Mouse (Mus musculus): ENCODE results near the gene B3gnt9. TPM values are rescaled to one million over a fixed set of nuclear protein-coding genes. Genes with fewer than 3 reads are reported as not detected.

B3gnt9 gene
- total and polyA plus RNA-seq, 2 experiments from 2014 or later = 6.0 to 7.3 TPM

GRCm38 (mm10) chr8:105258911-105259720 lies 4.2 kb upstream of the B3gnt9 start:
- Histone ChIP-seq H3K36me3 (replicated peaks; ENCODE audit: control insufficient read depth, insufficient read depth, low read length) (no peaks in the 10 kb centered on the region; the same call in 1 of the 2 replicates), H3K4me1 (ENCODE audit: control insufficient read depth, insufficient read depth) (peaks cover 30% of the 10 kb centered on the region), H3K27me3 (ENCODE audit: control insufficient read depth, insufficient read depth, low read length) (peaks cover 15% of the 10 kb centered on the region; the same call in 1 of the 2 replicates), H3K4me3 (ENCODE audit: low read depth, low read length) (peak overlapping the region; percentile 31), H3K9me3 (replicated peaks; ENCODE audit: control insufficient read depth, low read length) (no peaks in the 10 kb centered on the region), H3K4me2 (ENCODE audit: low read depth, low read length) (peak overlapping the region; percentile 76), H3K27ac (ENCODE audit: low read depth) (no peak overlapping the region), H3K9ac (replicated peaks; ENCODE audit: low read depth, low read length) (no peak overlapping the region)
- TF ChIP-seq CTCF (IDR thresholded peaks at IDR 0.05; ENCODE audit: low read depth) = peak; percentile 20; the same call in 1 of the 2 replicates
- no peak for TF ChIP-seq EP300 (IDR thresholded peaks at IDR 0.05; ENCODE audit: low read depth)
- DNase-seq (ENCODE audit: low spot score) = no peak
- ATAC-seq (ENCODE audit: insufficient read depth, low read depth) = 0 out of 2 replicates have a peak, but pooled peaks have one; percentile 4
- WGBS = 10% methylated on average over 55 of the region's 55 CpGs

DNA sequence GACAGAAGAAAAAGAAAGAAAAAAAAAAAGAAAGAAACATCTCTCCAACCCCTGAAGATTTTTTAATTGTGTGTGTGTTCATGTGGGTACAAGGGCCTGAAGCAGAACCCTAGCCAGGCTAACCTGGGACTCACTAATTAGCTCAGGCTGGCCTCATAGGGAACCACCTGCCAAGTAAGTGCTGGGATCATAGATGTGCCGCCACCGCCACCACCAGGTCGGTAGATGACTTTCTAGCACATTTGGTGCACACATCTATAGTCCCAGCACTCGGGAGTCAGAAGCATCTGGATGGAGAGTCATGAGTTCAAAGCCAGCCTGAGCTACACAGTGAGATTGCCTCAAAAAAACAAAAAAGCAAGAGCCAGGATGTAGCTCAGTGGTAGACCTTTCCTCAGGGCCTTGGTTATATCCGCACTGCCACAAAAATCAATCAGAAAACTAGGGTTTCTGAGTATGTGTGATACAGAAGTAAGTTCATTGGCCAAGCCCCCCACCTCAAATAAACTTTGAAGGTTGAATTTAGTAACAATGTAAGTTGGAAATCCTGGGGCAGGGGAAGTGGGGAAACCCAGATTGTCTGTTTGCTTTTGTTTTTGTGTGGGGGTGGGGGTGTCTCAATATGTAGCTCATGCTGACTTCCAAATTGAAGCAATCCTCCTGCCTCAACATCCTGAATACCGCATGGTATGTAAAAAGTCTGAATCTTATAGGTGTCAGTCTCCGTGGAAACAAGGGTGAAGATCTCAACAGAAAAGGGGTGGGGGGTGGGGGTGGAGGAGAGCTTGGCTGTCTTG lies 2.6 kb upstream of the B3gnt9 start:
- whole genome bisulfite sequencing = 77% methylated on average over 7 of the region's 7 CpGs

GRCm38 (mm10) chr8:105254152-105254965 lies 594 bp downstream of the B3gnt9 start:
- WGBS = 1% methylated on average over 70 of the region's 74 CpGs
- peak overlapping the region; percentile 67 for H3K4me3 ChIP-seq (ENCODE audit: low read depth, low read length)
- DNase-seq (ENCODE audit: low spot score) = peak; percentile 82
- no peaks in the 10 kb centered on the region for H3K9me3 ChIP-seq (replicated peaks; ENCODE audit: control insufficient read depth, low read length)
- TF ChIP-seq EP300 (IDR thresholded peaks at IDR 0.05; ENCODE audit: low read depth) = 0 out of 2 replicates have a peak, but pooled peaks have one; percentile 28
- TF ChIP-seq CTCF (IDR thresholded peaks at IDR 0.05; ENCODE audit: low read depth) = peak; percentile 76
- peak overlapping the region; percentile 55 for H3K9ac ChIP-seq (replicated peaks; ENCODE audit: low read depth, low read length)
- peak; percentile 79 for ATAC-seq (ENCODE audit: insufficient read depth, low read depth)
- peaks cover 15% of the 10 kb centered on the region; the same call in 1 of the 2 replicates for H3K27me3 ChIP-seq (ENCODE audit: control insufficient read depth, insufficient read depth, low read length)
- peak overlapping the region; percentile 99 for H3K4me2 ChIP-seq (ENCODE audit: low read depth, low read length)
- peaks cover 40% of the 10 kb centered on the region for H3K36me3 ChIP-seq (replicated peaks; ENCODE audit: control insufficient read depth, insufficient read depth, low read length)
- H3K27ac ChIP-seq (ENCODE audit: low read depth) = peak overlapping the region; percentile 78
- peaks cover 22% of the 10 kb centered on the region for H3K4me1 ChIP-seq (ENCODE audit: control insufficient read depth, insufficient read depth)

More for the DNA sequence above, 2.6 kb upstream of the B3gnt9 start:
- no peak overlapping the region for H3K4me3 ChIP-seq (ENCODE audit: low read depth, low read length)
- H3K9ac ChIP-seq (replicated peaks; ENCODE audit: low read depth, low read length) = no peak overlapping the region
- H3K9me3 ChIP-seq (replicated peaks; ENCODE audit: control insufficient read depth, low read length) = no peaks in the 10 kb centered on the region
- no peak overlapping the region for H3K4me2 ChIP-seq (ENCODE audit: low read depth, low read length)
- peaks cover 8% of the 10 kb centered on the region for H3K36me3 ChIP-seq (replicated peaks; ENCODE audit: control insufficient read depth, insufficient read depth, low read length)
- peaks cover 27% of the 10 kb centered on the region for H3K4me1 ChIP-seq (ENCODE audit: control insufficient read depth, insufficient read depth)
- TF ChIP-seq EP300 (IDR thresholded peaks at IDR 0.05; ENCODE audit: low read depth) (no peak), CTCF (IDR thresholded peaks at IDR 0.05; ENCODE audit: low read depth) (no peak)
- no peak overlapping the region for H3K27ac ChIP-seq (ENCODE audit: low read depth)
- ATAC-seq (ENCODE audit: insufficient read depth, low read depth) (no peak), DNase-seq (ENCODE audit: low spot score) (no peak)
- peaks cover 15% of the 10 kb centered on the region; the same call in 1 of the 2 replicates for H3K27me3 ChIP-seq (ENCODE audit: control insufficient read depth, insufficient read depth, low read length)

GRCm38 (mm10) chr8:105253766-105254151 lies 1.2 kb downstream of the B3gnt9 start:
- peaks cover 45% of the 10 kb centered on the region for H3K36me3 ChIP-seq (replicated peaks; ENCODE audit: control insufficient read depth, insufficient read depth, low read length)
- DNase-seq (ENCODE audit: low spot score) (no peak), ATAC-seq (ENCODE audit: insufficient read depth, low read depth) (no peak)
- H3K27ac ChIP-seq (ENCODE audit: low read depth) = no peak overlapping the region
- peaks cover 15% of the 10 kb centered on the region; the same call in 1 of the 2 replicates for H3K27me3 ChIP-seq (ENCODE audit: control insufficient read depth, insufficient read depth, low read length)
- peak overlapping the region; percentile 99 for H3K4me2 ChIP-seq (ENCODE audit: low read depth, low read length)
- WGBS = 48% methylated on average over 20 of the region's 20 CpGs
- H3K4me3 ChIP-seq (ENCODE audit: low read depth, low read length) = peak overlapping the region; percentile 67
- peaks cover 16% of the 10 kb centered on the region for H3K4me1 ChIP-seq (ENCODE audit: control insufficient read depth, insufficient read depth)
- TF ChIP-seq EP300 (IDR thresholded peaks at IDR 0.05; ENCODE audit: low read depth) (no peak), CTCF (IDR thresholded peaks at IDR 0.05; ENCODE audit: low read depth) (no peak)
- H3K9ac ChIP-seq (replicated peaks; ENCODE audit: low read depth, low read length) = no peak overlapping the region; the same call in 1 of the 2 replicates
- H3K9me3 ChIP-seq (replicated peaks; ENCODE audit: control insufficient read depth, low read length) = no peaks in the 10 kb centered on the region
